Mouse (Mus musculus) G1E (cell line): ENCODE measurements around the gene Pim1.

Experiments used
- CTCF ChIP-seq: IDR thresholded peaks from 2 replicates; pipeline ENCODE4 v1.5.1; 2012; ENCODE audit warnings: low read depth, low read length, inconsistent platforms, mixed read lengths
- GATA1 ChIP-seq: IDR thresholded peaks from 2 replicates; pipeline ENCODE4 v1.6.1; 2012; ENCODE audit warnings: borderline replicate concordance, low read length, inconsistent platforms, mixed read lengths
- GATA2 ChIP-seq: IDR thresholded peaks from 2 replicates; pipeline ENCODE4 v1.6.1; 2012; ENCODE audit warnings: low read depth, low read length, inconsistent platforms, borderline replicate concordance
- POLR2AphosphoS5 ChIP-seq: IDR thresholded peaks from 2 replicates; pipeline ENCODE4 v1.6.1; 2012; ENCODE audit warnings: low read depth, low read length, inconsistent platforms; ENCODE audit not compliant: insufficient replicate concordance
- TAL1 ChIP-seq: conservative IDR thresholded peaks from 2 replicates; pipeline ENCODE4 v1.6.1; 2012; ENCODE audit warnings: low read depth, low read length, inconsistent platforms, mixed read lengths

- TF ChIP-seq CTCF (no peak), GATA1 (no peak), TAL1 (no peak), GATA2 (no peak), POLR2AphosphoS5 (no peak)
Observed at GRCm38 (mm10) chr17:29474036-29474435, 16.5 kb upstream of the Pim1 start.
